Mouse (Mus musculus) C2C12 (cell line): ENCODE results near the gene Med26. TPM values are rescaled to one million over a fixed set of nuclear protein-coding genes. Genes with fewer than 3 reads are reported as not detected.

ENCODE experiments used
- H3K27me3 ChIP-seq: one replicate; pipeline ENCODE4 v1.6.1; 2011; ENCODE audit not compliant: control insufficient read depth, insufficient read depth, insufficient read length
- H3K36me3 ChIP-seq: one replicate; pipeline ENCODE4 v1.6.1; 2011; ENCODE audit not compliant: control insufficient read depth, insufficient read depth
- H3K4me3 ChIP-seq: one replicate; pipeline ENCODE4 v1.5.1; 2011; ENCODE audit warnings: mild to moderate bottlenecking, control low read depth; ENCODE audit not compliant: poor library complexity, insufficient read depth, severe bottlenecking
- H3K79me2 ChIP-seq: one replicate; pipeline ENCODE4 v1.6.1; 2011; ENCODE audit not compliant: control insufficient read depth, insufficient read depth
- H3K79me3 ChIP-seq: one replicate; pipeline ENCODE4 v1.6.1; 2011; ENCODE audit warnings: low read depth, control low read depth
- H3ac ChIP-seq: one replicate; pipeline ENCODE3; 2011; ENCODE audit warnings: low read depth; ENCODE audit not compliant: control insufficient read depth, insufficient read length
- CEBPB ChIP-seq: IDR thresholded peaks from one replicate; pipeline ENCODE4 v1.6.1; 2011; ENCODE audit warnings: low read depth, mild to moderate bottlenecking, control low read depth, moderate library complexity
- CTCF ChIP-seq: IDR thresholded peaks from one replicate; pipeline ENCODE4 v1.5.1; 2011; ENCODE audit not compliant: control insufficient read depth, insufficient read depth, insufficient read length
- FOSL1 ChIP-seq: IDR thresholded peaks from one replicate; pipeline ENCODE4 v1.8.0; 2011; ENCODE audit warnings: mild to moderate bottlenecking, low read length; ENCODE audit not compliant: poor library complexity, insufficient read depth, severe bottlenecking
- MAX ChIP-seq: IDR thresholded peaks from one replicate; pipeline ENCODE4 v1.6.1; 2011; ENCODE audit warnings: mild to moderate bottlenecking, control low read depth
- MYOD1 ChIP-seq: IDR thresholded peaks from one replicate; pipeline ENCODE4 v1.6.1; 2011; ENCODE audit warnings: low read depth; ENCODE audit not compliant: control insufficient read depth, insufficient read length
- MYOG ChIP-seq: IDR thresholded peaks from one replicate; pipeline ENCODE4 v1.6.1; 2011; ENCODE audit not compliant: control insufficient read depth, insufficient read length; ENCODE audit errors: extremely low read depth
- USF1 ChIP-seq: IDR thresholded peaks from one replicate; pipeline ENCODE4 v1.6.1; 2011; ENCODE audit warnings: low read depth, mild to moderate bottlenecking, control low read depth, moderate library complexity
- polyA plus RNA-seq: library from polyadenylated mRNA; unstranded; fragments of >200 nt; fragmentation: generic; extraction: Trizol; gene quantifications from one replicate; pipeline ENCODE4 v1.2.1, GENCODE M21; 2012; ENCODE audit warnings: missing spikeins

Gene Med26
- polyA plus RNA-seq, 1 experiment, result 7.8 TPM

DNA sequence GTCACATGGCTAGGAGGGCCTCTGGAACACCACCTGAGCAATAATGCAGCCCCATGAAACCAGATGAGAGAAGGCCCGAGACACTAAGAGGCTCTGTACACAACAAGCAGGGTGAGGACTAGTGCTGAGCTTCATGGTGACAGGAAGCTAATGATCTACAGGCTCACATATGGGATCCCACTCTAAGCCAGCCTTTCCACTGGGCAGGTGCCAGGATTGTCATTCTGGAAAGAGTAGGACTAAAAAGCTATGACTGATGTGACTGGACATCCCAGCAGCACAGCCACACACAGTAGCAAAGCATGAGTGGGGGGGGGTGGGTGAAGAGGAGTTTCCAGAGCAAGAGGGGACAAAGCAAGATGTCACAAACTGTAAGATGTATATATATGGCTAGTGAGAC is 50.2 kb downstream of the Med26 start:
- H3K36me3 ChIP-seq, result peaks cover 32% of the 10 kb centered on the region
- peaks cover 63% of the 10 kb centered on the region for H3K79me3 ChIP-seq
- no peaks in the 10 kb centered on the region for H3K27me3 ChIP-seq
- TF ChIP-seq USF1, result no peak
- TF ChIP-seq FOSL1, result no peak
- H3K79me2 ChIP-seq, result peaks cover 100% of the 10 kb centered on the region
- no peak overlapping the region for H3ac ChIP-seq
- H3K4me3 ChIP-seq, result no peak overlapping the region

GRCm38 (mm10) chr8:72496217-72496616 is 51.9 kb downstream of the Med26 start:
- TF ChIP-seq USF1 (no peak), MYOG (no peak), CTCF (no peak)
- peaks cover 25% of the 10 kb centered on the region for H3K36me3 ChIP-seq
- peaks cover 52% of the 10 kb centered on the region for H3K79me3 ChIP-seq
- H3ac ChIP-seq, result no peak overlapping the region
- H3K27me3 ChIP-seq, result no peaks in the 10 kb centered on the region
- no peak overlapping the region for H3K4me3 ChIP-seq
- H3K79me2 ChIP-seq, result peaks cover 94% of the 10 kb centered on the region

GRCm38 (mm10) chr8:72495411-72496111 is 52.5 kb downstream of the Med26 start:
- Histone ChIP-seq H3K36me3 (peaks cover 26% of the 10 kb centered on the region), H3K79me3 (peaks cover 48% of the 10 kb centered on the region), H3K4me3 (no peak overlapping the region), H3K27me3 (no peaks in the 10 kb centered on the region), H3K79me2 (peaks cover 94% of the 10 kb centered on the region), H3ac (no peak overlapping the region)
- TF ChIP-seq USF1, result no peak
- no peak for TF ChIP-seq CTCF
- TF ChIP-seq MYOD1, result no peak

GRCm38 (mm10) chr8:72493381-72493780 is 54.7 kb downstream of the Med26 start:
- H3K79me2 ChIP-seq, result peaks cover 93% of the 10 kb centered on the region
- peaks cover 41% of the 10 kb centered on the region for H3K36me3 ChIP-seq
- peak overlapping the region; percentile 67 for H3ac ChIP-seq
- H3K27me3 ChIP-seq, result no peaks in the 10 kb centered on the region
- peaks cover 35% of the 10 kb centered on the region for H3K79me3 ChIP-seq
- TF ChIP-seq FOSL1, result no peak
- no peak for TF ChIP-seq MYOD1
- TF ChIP-seq MAX, result no peak
- TF ChIP-seq MYOG, result no peak
- no peak for TF ChIP-seq CEBPB
- TF ChIP-seq CTCF, result no peak
- no peak for TF ChIP-seq USF1
- H3K4me3 ChIP-seq, result peak overlapping the region; percentile 66

GRCm38 (mm10) chr8:72492622-72493081 is 55.4 kb downstream of the Med26 start:
- H3K79me2 ChIP-seq, result peaks cover 86% of the 10 kb centered on the region
- TF ChIP-seq MAX (peak; percentile 65), MYOG (no peak), USF1 (no peak), CEBPB (no peak), CTCF (no peak), MYOD1 (no peak), FOSL1 (no peak)
- peak overlapping the region; percentile 68 for H3ac ChIP-seq
- H3K36me3 ChIP-seq, result peaks cover 48% of the 10 kb centered on the region
- no peaks in the 10 kb centered on the region for H3K27me3 ChIP-seq
- peaks cover 35% of the 10 kb centered on the region for H3K79me3 ChIP-seq
- H3K4me3 ChIP-seq, result peak overlapping the region; percentile 66

DNA sequence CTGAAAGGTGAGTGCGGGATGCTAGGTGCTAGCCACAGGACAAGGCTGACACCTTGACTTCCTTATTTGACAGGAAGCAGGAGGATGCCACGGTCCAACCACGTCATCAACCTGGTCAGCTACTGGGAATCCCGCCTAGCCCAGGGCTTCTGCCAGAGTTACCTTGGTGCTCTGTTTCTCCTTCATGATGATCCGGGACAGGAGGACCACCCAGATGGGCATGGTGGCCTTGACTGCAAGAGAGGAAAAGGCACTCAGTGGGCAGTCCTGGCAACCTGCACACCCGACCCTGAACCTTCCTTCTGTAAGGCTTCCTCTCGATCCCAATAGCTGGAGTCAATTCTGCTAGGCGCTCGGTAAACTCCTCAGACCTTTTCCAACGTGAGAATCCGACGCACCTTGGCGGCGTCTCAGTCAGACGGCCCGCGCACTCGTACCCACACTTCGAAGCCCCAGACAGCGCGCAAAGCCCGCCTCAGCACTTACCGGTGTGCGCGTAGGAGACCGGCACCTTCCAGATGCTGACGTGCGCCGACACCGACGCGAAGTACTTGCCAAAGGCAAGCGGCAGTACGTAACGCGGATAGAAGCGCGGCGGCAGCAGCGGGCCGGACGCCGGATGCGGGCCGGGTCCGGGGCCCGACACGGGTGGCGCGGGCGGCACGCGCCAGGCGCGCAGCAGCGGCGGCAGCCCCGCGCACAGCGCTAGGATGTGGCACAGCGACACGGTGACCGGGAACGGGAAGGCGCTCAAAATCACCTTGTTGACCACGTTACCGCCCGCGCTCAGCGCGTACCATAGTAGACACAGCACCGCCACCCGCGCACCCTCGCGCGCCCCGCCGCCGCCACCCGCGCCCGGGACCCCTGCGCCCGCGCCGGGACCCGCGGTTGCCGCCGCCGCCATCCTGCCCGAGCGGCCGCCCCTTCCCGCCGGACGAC is 56.1 kb downstream of the Med26 start, which contains the start of gene Slc35e1:
Gene Slc35e1 (minus strand): TSS at position 935 of the 942 bp plus-strand sequence.
- no peak for TF ChIP-seq CEBPB
- TF ChIP-seq MYOG, result no peak
- TF ChIP-seq MYOD1, result no peak
- no peak for TF ChIP-seq FOSL1
- no peak for TF ChIP-seq CTCF
- no peak for TF ChIP-seq MAX
- no peak for TF ChIP-seq USF1
- peak within 1 kb of the TSS; percentile 66 for H3K4me3 ChIP-seq
- peaks cover 79% of the 10 kb centered on the region for H3K79me2 ChIP-seq
- H3K79me3 ChIP-seq, result peaks cover 31% of the 10 kb centered on the region
- H3K27me3 ChIP-seq, result no peaks in the 10 kb centered on the region
- peak within 1 kb of the TSS; percentile 94 for H3ac ChIP-seq
- peaks cover 55% of the 10 kb centered on the region for H3K36me3 ChIP-seq
